Mouse (Mus musculus) kidney, adult 11 months (tissue): ENCODE data around the gene Ryr2.
"Not testable (repeated sequence)": the region's sequence is repeated elsewhere in the genome, so short reads cannot be mapped to it uniquely, and the experiment has no call there.

Experiments used
- DNase-seq: peaks from one replicate; pipeline ENCODE4 v3.0.0; 2022

Gene Ryr2

GRCm38 (mm10) chr13:11745479-11745878, 361.3 kb downstream of the Ryr2 start:
- no peak for DNase-seq

GRCm38 (mm10) chr13:11738211-11738610, 368.5 kb downstream of the Ryr2 start:
- DNase-seq = no peak

GRCm38 (mm10) chr13:11716216-11716615, 390.5 kb downstream of the Ryr2 start:
- DNase-seq = no peak

GRCm38 (mm10) chr13:11709708-11710471, 396.9 kb downstream of the Ryr2 start:
- DNase-seq = no peak

- DNase-seq = no peak
Observed at GRCm38 (mm10) chr13:11701721-11702120, 405.0 kb downstream of the Ryr2 start.

- no peak for DNase-seq
Observed at GRCm38 (mm10) chr13:11696496-11696895, 410.2 kb downstream of the Ryr2 start.

- DNase-seq = no peak
Observed at GRCm38 (mm10) chr13:11681802-11682201, 424.9 kb downstream of the Ryr2 start.

- no peak for DNase-seq
Observed at GRCm38 (mm10) chr13:11662815-11663214, 443.9 kb downstream of the Ryr2 start.

- DNase-seq = no peak
Observed at GRCm38 (mm10) chr13:11644846-11645245, 461.9 kb downstream of the Ryr2 start.

- DNase-seq = no peak
Observed at GRCm38 (mm10) chr13:11636383-11636782, 470.4 kb downstream of the Ryr2 start.

GRCm38 (mm10) chr13:11624513-11624912, 482.2 kb downstream of the Ryr2 start:
- no peak for DNase-seq

GRCm38 (mm10) chr13:11595431-11595830, 511.3 kb downstream of the Ryr2 start:
- no peak for DNase-seq

- DNase-seq = no peak
Observed at GRCm38 (mm10) chr13:11585283-11585682, 521.5 kb downstream of the Ryr2 start.

- no peak for DNase-seq
Observed at GRCm38 (mm10) chr13:11572552-11572951, 534.2 kb downstream of the Ryr2 start.

GRCm38 (mm10) chr13:11567376-11567775, 539.4 kb downstream of the Ryr2 start:
- no peak for DNase-seq

- no peak for DNase-seq
Observed at GRCm38 (mm10) chr13:11566486-11566885, 540.3 kb downstream of the Ryr2 start.

- DNase-seq = no peak
Observed at GRCm38 (mm10) chr13:11563224-11564024, 543.3 kb downstream of the Ryr2 start.

GRCm38 (mm10) chr13:11549644-11550043, 557.1 kb downstream of the Ryr2 start:
- no peak for DNase-seq

- not testable (repeated sequence) for DNase-seq
Observed at GRCm38 (mm10) chr13:11549136-11549535, 557.6 kb downstream of the Ryr2 start.

- no peak for DNase-seq
Observed at GRCm38 (mm10) chr13:11545841-11546240, 560.9 kb downstream of the Ryr2 start.

GRCm38 (mm10) chr13:11542546-11542945, 564.2 kb downstream of the Ryr2 start:
- DNase-seq = no peak

- DNase-seq = no peak
Observed at GRCm38 (mm10) chr13:11536851-11537250, 569.9 kb downstream of the Ryr2 start.

GRCm38 (mm10) chr13:11535874-11536273, 570.9 kb downstream of the Ryr2 start:
- no peak for DNase-seq

GRCm38 (mm10) chr13:11533265-11533664, 573.5 kb downstream of the Ryr2 start:
- DNase-seq = no peak
